Mouse (Mus musculus) embryonic fibroblast, embryonic 13.5 days (primary cell): ENCODE measurements around the gene 1700023F06Rik.

Experiments used
- CTCF ChIP-seq: IDR thresholded peaks from 2 replicates; pipeline ENCODE4 v1.5.1; 2011; ENCODE audit warnings: mild to moderate bottlenecking, control low read depth, low read length, moderate library complexity, borderline replicate concordance; ENCODE audit not compliant: insufficient read depth
- POLR2A ChIP-seq: IDR thresholded peaks from 2 replicates; pipeline ENCODE4 v1.6.1; 2011; ENCODE audit warnings: low read depth, mild to moderate bottlenecking, control low read depth, low read length, moderate library complexity

DNA sequence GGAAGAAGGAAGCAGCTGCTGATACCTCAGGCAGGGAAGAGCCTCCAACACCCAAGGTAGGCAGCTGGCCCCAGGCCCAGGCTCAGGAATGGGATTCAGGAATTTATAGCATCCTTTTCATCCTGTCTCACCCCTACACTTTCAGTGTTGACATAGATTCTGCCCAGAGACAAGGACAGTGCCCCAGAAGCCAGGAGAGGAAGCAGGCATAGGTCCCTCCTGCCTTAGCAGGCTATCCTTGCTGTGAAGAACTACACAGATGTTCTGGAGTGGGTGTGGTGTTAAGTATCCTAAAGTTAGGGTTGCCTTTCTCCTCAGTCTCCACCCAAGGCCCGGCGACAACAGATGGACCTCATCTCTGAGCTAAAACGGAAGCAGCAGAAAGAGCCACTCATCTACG is 11.0 kb downstream of the 1700023F06Rik start:
- TF ChIP-seq CTCF (no peak), POLR2A (no peak)
